Mouse (Mus musculus): ENCODE measurements around the gene Lsm4. TPM values are rescaled to one million over a fixed set of nuclear protein-coding genes. Genes with fewer than 3 reads are reported as not detected.

Gene Lsm4
- total RNA-seq, 2 experiments from 2014 or later: 68.2 to 80.4 TPM

- DNase-seq (ENCODE audit: extremely low spot score in 1 of 2, low spot score in 2 of 2): peak in 1 of 2 experiments; percentile 41
- intact Hi-C loops (cut with DNase I): no loop called here
Measured at GRCm38 (mm10) chr8:70647343-70648163, 25.5 kb upstream of the Lsm4 start.

- DNase-seq (ENCODE audit: extremely low spot score in 1 of 2, low spot score in 2 of 2): no peak
- intact Hi-C loops (cut with DNase I): no loop called here
Measured at GRCm38 (mm10) chr8:70648164-70648442, 24.9 kb upstream of the Lsm4 start.

DNA sequence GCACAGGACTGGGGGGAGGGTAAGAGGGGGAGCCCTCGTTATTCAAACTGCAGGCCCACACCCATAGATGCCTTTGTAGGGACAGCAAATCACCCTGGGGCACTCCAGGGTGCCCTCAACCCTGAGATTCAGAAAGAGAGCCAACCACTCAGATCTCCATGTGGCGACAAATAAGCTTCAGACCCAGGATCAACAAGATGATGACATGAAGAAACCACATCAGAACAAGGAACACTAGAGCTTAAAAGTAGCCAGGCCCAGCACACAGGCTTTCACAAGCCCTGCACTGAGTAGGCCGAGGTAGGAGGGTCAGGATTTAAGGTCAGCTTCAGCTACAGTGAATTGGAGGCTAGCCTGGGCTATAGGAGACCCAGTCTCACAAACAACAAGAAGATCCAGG lies 24.1 kb upstream of the Lsm4 start:
- intact Hi-C loops (cut with DNase I): no loop called here
- no peak for DNase-seq (ENCODE audit: extremely low spot score in 1 of 2, low spot score in 2 of 2)

- intact Hi-C loops (cut with DNase I): no loop called here
- DNase-seq (ENCODE audit: extremely low spot score in 1 of 2, low spot score in 2 of 2): peak in 1 of 2 experiments; percentile 91
Measured at GRCm38 (mm10) chr8:70649324-70649723, 23.7 kb upstream of the Lsm4 start.

DNA sequence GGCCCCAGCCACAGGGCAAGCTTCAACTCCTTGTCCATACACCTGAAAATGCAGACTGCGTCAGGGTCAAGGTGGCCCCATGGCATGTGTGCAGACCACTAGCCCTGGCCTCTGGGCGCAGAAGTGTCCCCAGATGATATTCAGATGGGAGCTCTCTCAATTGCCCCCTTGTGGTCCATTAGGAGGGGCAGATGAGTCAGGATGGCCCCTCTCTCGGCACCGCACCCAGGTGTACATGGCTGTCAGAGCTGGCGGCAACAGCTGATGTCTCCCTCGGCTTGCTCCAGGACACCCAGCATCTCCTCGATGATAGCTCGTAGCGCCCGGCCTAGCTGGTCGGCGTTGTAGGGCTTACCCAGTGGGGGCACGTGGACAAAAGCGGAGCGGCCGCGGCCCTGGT lies 22.7 kb upstream of the Lsm4 start:
- intact Hi-C loops (cut with DNase I): no loop called here
- no peak for DNase-seq (ENCODE audit: extremely low spot score in 1 of 2, low spot score in 2 of 2)

GRCm38 (mm10) chr8:70653226-70653625 lies 19.8 kb upstream of the Lsm4 start:
- intact Hi-C loops (cut with DNase I): no loop called here

DNA sequence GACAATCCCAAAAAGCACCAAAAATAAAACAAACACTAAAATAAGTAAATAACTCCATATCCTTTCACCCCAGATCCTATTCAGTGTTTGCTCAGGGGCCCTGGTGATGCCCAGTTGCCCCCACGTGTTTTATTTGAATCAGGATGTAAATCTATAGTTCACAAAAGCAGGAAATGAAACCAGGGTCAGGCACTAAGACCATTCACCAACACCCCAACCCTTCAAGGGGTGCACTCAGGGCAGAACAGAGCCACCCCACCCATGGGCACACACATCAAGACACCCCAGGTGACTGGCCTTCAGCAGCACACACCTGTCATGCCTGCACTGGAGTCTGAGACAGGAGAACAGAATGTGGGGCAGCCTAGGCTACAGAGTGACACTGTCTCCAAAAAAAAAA lies 18.9 kb upstream of the Lsm4 start:
- intact Hi-C loops (cut with DNase I): no loop called here
- no peak for DNase-seq (ENCODE audit: extremely low spot score in 1 of 2, low spot score in 2 of 2)

More at GRCm38 (mm10) chr8:70653226-70653625, 19.8 kb upstream of the Lsm4 start:
- peak in 1 of 2 experiments; percentile 69 for DNase-seq (ENCODE audit: extremely low spot score in 1 of 2, low spot score in 2 of 2)

DNA sequence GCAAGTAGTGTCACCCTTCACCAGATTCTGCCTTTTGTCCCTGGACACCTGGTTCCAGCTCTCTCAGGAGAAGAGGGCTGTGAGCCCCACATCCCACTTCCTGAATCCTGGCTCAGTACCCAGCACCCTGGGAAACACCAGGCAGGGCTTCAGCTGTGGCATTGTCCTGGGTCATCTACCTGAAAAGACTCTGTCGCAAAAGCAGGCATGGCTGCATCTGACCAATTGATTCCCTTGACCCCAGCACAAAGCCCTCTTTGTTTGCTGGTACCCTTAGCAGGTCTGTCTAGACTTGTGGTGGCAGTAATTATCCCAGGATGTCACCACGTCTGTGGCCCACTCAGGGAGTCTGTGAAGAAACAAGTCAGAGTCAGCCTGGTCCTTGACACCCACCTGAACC lies 17.6 kb upstream of the Lsm4 start:
- intact Hi-C loops (cut with DNase I): no loop called here

DNA sequence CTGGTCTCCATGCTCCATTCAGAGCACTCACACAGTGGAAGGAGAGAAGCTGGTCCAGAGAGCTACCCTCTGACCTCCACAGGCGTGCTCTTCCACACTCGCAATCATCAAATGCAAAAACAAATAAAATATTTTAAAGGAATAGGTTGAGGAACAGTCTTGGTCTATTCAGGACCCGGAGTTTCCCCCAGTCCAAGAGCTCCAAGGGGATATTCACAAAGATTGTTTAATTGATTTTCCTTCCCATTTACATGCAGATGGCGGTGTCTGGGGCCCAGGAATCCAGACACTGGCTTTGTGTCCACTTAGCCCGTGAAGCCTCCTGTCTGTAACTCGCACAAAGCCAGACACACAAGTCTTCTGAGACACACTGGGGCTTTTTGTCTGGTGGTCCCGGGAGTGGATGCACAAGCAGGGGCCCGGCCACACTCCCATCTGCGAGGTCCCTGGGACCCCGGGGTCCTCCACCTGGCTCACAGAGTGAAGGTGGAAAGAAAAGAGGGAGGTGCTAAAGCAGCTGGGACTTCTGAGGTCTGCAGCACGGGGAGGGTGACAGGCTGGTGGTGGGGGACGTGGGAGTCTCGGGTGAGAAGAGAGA lies 16.8 kb upstream of the Lsm4 start:
- DNase-seq (ENCODE audit: extremely low spot score in 1 of 2, low spot score in 2 of 2): no peak
- intact Hi-C loops (cut with DNase I): no loop called here

More for the DNA sequence above, 17.6 kb upstream of the Lsm4 start:
- no peak for DNase-seq (ENCODE audit: extremely low spot score in 1 of 2, low spot score in 2 of 2)

GRCm38 (mm10) chr8:70657214-70657613 lies 15.8 kb upstream of the Lsm4 start:
- intact Hi-C loops (cut with DNase I): no loop called here
- DNase-seq (ENCODE audit: extremely low spot score in 1 of 2, low spot score in 2 of 2): no peak

- no peak for DNase-seq (ENCODE audit: extremely low spot score in 1 of 2, low spot score in 2 of 2)
- intact Hi-C loops (cut with DNase I): no loop called here
Measured at GRCm38 (mm10) chr8:70657739-70658138, 15.3 kb upstream of the Lsm4 start.

- DNase-seq (ENCODE audit: extremely low spot score in 1 of 2, low spot score in 2 of 2): no peak
Measured at GRCm38 (mm10) chr8:70658897-70659603, 14.0 kb upstream of the Lsm4 start.

GRCm38 (mm10) chr8:70659604-70660272 lies 13.3 kb upstream of the Lsm4 start:
- intact Hi-C loops (cut with DNase I): no loop called here
- peak; percentile 69 to 93 for DNase-seq (ENCODE audit: extremely low spot score in 1 of 2, low spot score in 2 of 2)

More at GRCm38 (mm10) chr8:70658897-70659603, 14.0 kb upstream of the Lsm4 start:
- intact Hi-C loops (cut with DNase I): no loop called here

DNA sequence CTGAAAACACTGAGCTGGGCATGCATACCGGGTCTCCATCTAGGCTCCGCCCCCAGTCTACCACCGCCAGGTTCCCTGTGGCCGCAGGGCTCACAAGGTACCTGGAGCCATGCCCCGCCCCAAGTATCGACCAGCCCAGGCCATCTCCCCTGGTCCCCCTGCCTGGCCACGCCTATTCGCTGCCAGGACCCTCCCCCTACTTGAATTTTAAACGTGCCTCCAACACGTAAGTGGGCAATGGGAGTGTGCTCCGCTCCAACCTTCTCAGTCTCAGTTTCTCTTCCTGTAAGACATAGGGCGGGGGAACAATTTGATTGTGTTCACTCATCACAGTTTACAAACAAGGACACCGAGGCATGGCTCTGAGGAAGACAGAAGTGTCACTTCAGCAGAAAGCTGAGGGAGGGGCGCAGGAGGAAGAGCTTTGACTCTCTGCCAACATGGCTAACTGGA lies 12.7 kb upstream of the Lsm4 start, which contains the start of gene Pgpep1:
TSS of gene Pgpep1 (minus strand) at position 116 of the 453 bp plus-strand sequence.
- intact Hi-C loops (cut with DNase I): no loop called here
- peak in 1 of 2 experiments; percentile 47 for DNase-seq (ENCODE audit: extremely low spot score in 1 of 2, low spot score in 2 of 2)

DNA sequence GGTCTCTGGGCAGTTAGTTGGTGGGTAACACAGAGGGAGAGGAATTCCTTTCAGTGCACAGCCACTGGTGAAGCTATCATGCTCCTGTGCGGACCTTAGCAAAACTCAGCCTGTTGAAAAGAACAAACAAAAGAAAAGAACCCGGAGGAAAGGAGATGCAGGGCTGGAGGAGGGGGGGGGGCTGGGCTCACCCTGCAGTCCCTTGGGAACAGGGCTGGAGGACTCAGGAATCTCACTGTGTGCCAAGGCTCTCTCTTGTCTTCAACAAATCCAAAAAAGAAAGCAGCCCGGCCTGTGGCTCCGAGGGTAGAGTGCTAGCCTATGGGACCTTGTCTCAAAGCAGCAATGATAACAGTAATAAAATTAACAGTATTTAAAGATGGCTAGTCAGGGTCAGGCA lies 9.4 kb upstream of the Lsm4 start:
- DNase-seq (ENCODE audit: extremely low spot score in 1 of 2, low spot score in 2 of 2): no peak
- intact Hi-C loops (cut with DNase I): no loop called here

DNA sequence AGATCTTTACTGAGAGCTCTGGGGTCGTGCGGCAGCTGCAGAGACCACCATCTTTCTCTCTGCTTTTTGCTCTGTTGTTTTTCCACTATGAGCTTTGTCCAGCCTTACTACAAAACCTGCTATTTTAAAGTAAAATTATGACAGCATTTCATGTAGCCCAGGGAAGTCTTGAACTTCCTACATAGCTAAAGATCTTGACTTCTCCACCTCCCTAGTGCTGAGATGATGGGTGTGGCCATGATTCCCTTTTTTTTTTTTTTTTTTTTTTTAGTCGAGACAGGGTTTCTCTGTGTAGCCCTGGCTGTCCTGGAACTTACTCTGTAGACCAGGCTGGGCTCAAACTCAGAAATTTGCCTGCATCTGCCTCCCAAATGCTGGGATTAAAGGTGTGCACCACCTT lies 8.4 kb upstream of the Lsm4 start:
- intact Hi-C loops (cut with DNase I): loop anchor here (5.0 kb wide), 1 partner anchor 47 kb away; the partner anchor contains the start of gene Lrrc25

DNA sequence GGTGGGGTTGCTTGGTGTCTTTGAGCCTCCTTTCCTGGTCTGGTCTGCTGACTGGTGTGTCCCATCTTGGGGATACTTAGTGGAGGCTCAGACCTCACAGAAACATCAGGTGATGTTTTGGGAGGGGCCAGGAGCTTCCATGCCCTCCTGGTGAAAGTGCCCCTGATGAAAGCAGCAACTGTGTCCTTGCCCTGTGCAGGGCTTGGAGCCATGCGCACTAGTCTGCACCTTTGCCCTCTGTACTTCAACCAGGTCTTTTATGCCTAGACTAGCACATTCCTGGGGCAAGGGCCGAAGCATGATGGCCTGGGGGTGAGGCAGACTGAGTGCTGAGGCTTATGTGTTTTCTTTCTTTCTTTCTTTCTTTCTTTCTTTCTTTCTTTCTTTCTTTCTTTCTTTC lies 7.4 kb upstream of the Lsm4 start:
- no peak for DNase-seq (ENCODE audit: extremely low spot score in 1 of 2, low spot score in 2 of 2)
- intact Hi-C loops (cut with DNase I): loop anchor here (5.0 kb wide), 1 partner anchor 48 kb away; the partner anchor contains the start of gene Lrrc25

More for the DNA sequence above, 8.4 kb upstream of the Lsm4 start:
- DNase-seq (ENCODE audit: extremely low spot score in 1 of 2, low spot score in 2 of 2): no peak

DNA sequence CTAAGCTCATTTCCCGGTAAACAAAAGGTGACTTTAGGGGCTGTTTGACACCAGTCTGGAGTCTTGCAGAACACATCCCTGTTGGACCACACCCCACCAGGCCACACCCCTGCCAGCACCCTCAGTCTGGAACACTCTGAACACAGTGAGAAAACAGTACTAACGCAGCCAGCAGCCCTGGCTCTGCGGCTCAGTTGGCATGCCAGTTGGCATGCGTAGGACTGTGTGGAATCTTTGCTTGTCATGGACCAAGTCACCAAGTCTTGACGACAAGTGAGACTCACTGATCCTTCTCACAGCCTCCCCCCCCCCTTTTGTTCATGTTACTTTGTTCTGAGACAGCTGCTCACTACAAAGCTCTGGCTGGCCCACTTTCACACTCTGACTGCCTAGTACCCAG lies 6.0 kb upstream of the Lsm4 start:
- DNase-seq (ENCODE audit: extremely low spot score in 1 of 2, low spot score in 2 of 2): peak in 1 of 2 experiments; percentile 53
- intact Hi-C loops (cut with DNase I): loop anchor here (5.0 kb wide), 1 partner anchor 50 kb away; the partner anchor contains the start of gene Lrrc25

Measured in left cerebral cortex, postnatal 10 days (tissue).